Mouse (Mus musculus): ENCODE measurements around the gene Nod1. TPM values are rescaled to one million over a fixed set of nuclear protein-coding genes. Genes with fewer than 3 reads are reported as not detected.
A peak's percentile ranks its signal among the peaks of the same experiment; 100 is the strongest.
"Not testable (repeated sequence)": the region's sequence is repeated elsewhere in the genome, so short reads cannot be mapped to it uniquely, and the experiment has no call there.

Gene Nod1
- polyA plus RNA-seq, 1 experiment = 9.4 TPM

GRCm38 (mm10) chr6:54953399-54953798 is 19.0 kb downstream of the Nod1 start:
- not testable (repeated sequence) for H3K27me3 ChIP-seq (ENCODE audit: control insufficient read depth, insufficient read depth, low read length, poor library complexity, severe bottlenecking); H3K4me3 ChIP-seq (ENCODE audit: low read depth, low read length); H3K4me1 ChIP-seq (ENCODE audit: control insufficient read depth, insufficient read depth, low read length)
- Histone ChIP-seq H3K36me3 (ENCODE audit: control insufficient read depth, insufficient read depth, low read length, poor library complexity, severe bottlenecking) (peaks cover 16% of the 10 kb centered on the region), H3K9me3 (replicated peaks; ENCODE audit: control insufficient read depth, insufficient read depth, low read length, poor library complexity, severe bottlenecking) (peaks cover 41% of the 10 kb centered on the region), H3K9ac (ENCODE audit: low read depth, poor library complexity, severe bottlenecking) (peak overlapping the region; percentile 29; the same call in 1 of the 2 replicates), H3K27ac (ENCODE audit: insufficient read depth, low read length) (peak overlapping the region; percentile 100)
- TF ChIP-seq EP300 (IDR thresholded peaks at IDR 0.05; ENCODE audit: insufficient read depth, low read depth, low read length) = peak; percentile 59; the same call in 1 of the 2 replicates

GRCm38 (mm10) chr6:54952542-54952941 is 19.9 kb downstream of the Nod1 start:
- Histone ChIP-seq H3K4me1 (ENCODE audit: control insufficient read depth, insufficient read depth, low read length) (peaks cover 5% of the 10 kb centered on the region), H3K27ac (ENCODE audit: insufficient read depth, low read length) (peak overlapping the region; percentile 96), H3K27me3 (ENCODE audit: control insufficient read depth, insufficient read depth, low read length, poor library complexity, severe bottlenecking) (no peaks in the 10 kb centered on the region), H3K9ac (ENCODE audit: low read depth, poor library complexity, severe bottlenecking) (no peak overlapping the region), H3K4me3 (ENCODE audit: low read depth, low read length) (no peak overlapping the region), H3K36me3 (ENCODE audit: control insufficient read depth, insufficient read depth, low read length, poor library complexity, severe bottlenecking) (peaks cover 16% of the 10 kb centered on the region), H3K9me3 (replicated peaks; ENCODE audit: control insufficient read depth, insufficient read depth, low read length, poor library complexity, severe bottlenecking) (peaks cover 41% of the 10 kb centered on the region)
- no peak for TF ChIP-seq EP300 (IDR thresholded peaks at IDR 0.05; ENCODE audit: insufficient read depth, low read depth, low read length)
- TF ChIP-seq CTCF (IDR thresholded peaks at IDR 0.05; ENCODE audit: low read depth, low read length) = no peak
- no peak for TF ChIP-seq POLR2A (IDR thresholded peaks at IDR 0.05; ENCODE audit: insufficient read depth, low read length)

DNA sequence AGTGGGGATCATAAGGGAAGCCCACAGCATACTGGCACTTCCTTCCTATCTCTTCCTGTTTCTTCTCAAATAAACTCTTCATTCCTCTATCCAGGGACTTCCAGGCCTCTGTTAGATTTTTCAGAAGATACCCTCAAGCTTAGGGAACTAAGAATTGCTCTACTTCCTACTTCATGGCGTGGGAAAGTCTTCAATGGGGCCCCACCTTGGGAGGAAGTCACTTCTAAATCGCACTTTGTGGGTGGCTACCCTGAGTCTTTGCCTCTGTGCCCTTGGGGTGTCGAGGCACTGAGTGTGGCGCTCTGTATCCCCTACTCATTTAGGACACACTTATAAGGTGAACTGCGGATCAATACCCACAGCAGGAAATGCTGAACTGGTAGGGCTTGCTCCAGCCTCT is 23.7 kb downstream of the Nod1 start:
- H3K36me3 ChIP-seq (ENCODE audit: control insufficient read depth, insufficient read depth, low read length, poor library complexity, severe bottlenecking) = peaks cover 20% of the 10 kb centered on the region
- H3K9me3 ChIP-seq (replicated peaks; ENCODE audit: control insufficient read depth, insufficient read depth, low read length, poor library complexity, severe bottlenecking) = peaks cover 41% of the 10 kb centered on the region
- H3K27me3 ChIP-seq (ENCODE audit: control insufficient read depth, insufficient read depth, low read length, poor library complexity, severe bottlenecking) = no peaks in the 10 kb centered on the region
- peaks cover 5% of the 10 kb centered on the region for H3K4me1 ChIP-seq (ENCODE audit: control insufficient read depth, insufficient read depth, low read length)
- no peak for TF ChIP-seq EP300 (IDR thresholded peaks at IDR 0.05; ENCODE audit: insufficient read depth, low read depth, low read length)
- TF ChIP-seq POLR2A (IDR thresholded peaks at IDR 0.05; ENCODE audit: insufficient read depth, low read length) = no peak
- TF ChIP-seq CTCF (IDR thresholded peaks at IDR 0.05; ENCODE audit: low read depth, low read length) = no peak
- H3K27ac ChIP-seq (ENCODE audit: insufficient read depth, low read length) = no peak overlapping the region
- no peak overlapping the region for H3K4me3 ChIP-seq (ENCODE audit: low read depth, low read length)
- no peak overlapping the region for H3K9ac ChIP-seq (ENCODE audit: low read depth, poor library complexity, severe bottlenecking)

GRCm38 (mm10) chr6:54946241-54946953 is 26.0 kb downstream of the Nod1 start:
- H3K36me3 ChIP-seq (ENCODE audit: control insufficient read depth, insufficient read depth, low read length, poor library complexity, severe bottlenecking) = peaks cover 18% of the 10 kb centered on the region
- H3K4me1 ChIP-seq (ENCODE audit: control insufficient read depth, insufficient read depth, low read length) = peaks cover 5% of the 10 kb centered on the region
- no peaks in the 10 kb centered on the region for H3K27me3 ChIP-seq (ENCODE audit: control insufficient read depth, insufficient read depth, low read length, poor library complexity, severe bottlenecking)
- H3K9me3 ChIP-seq (replicated peaks; ENCODE audit: control insufficient read depth, insufficient read depth, low read length, poor library complexity, severe bottlenecking) = peaks cover 27% of the 10 kb centered on the region
- H3K9ac ChIP-seq (ENCODE audit: low read depth, poor library complexity, severe bottlenecking) = no peak overlapping the region
- TF ChIP-seq POLR2A (IDR thresholded peaks at IDR 0.05; ENCODE audit: insufficient read depth, low read length) (no peak), CTCF (IDR thresholded peaks at IDR 0.05; ENCODE audit: low read depth, low read length) (no peak), EP300 (IDR thresholded peaks at IDR 0.05; ENCODE audit: insufficient read depth, low read depth, low read length) (no peak)
- H3K27ac ChIP-seq (ENCODE audit: insufficient read depth, low read length) = no peak overlapping the region
- H3K4me3 ChIP-seq (ENCODE audit: low read depth, low read length) = no peak overlapping the region

GRCm38 (mm10) chr6:54944551-54944950 is 27.9 kb downstream of the Nod1 start:
- Histone ChIP-seq H3K27me3 (ENCODE audit: control insufficient read depth, insufficient read depth, low read length, poor library complexity, severe bottlenecking) (no peaks in the 10 kb centered on the region), H3K9ac (ENCODE audit: low read depth, poor library complexity, severe bottlenecking) (peak overlapping the region; percentile 21), H3K4me1 (ENCODE audit: control insufficient read depth, insufficient read depth, low read length) (peaks cover 9% of the 10 kb centered on the region), H3K36me3 (ENCODE audit: control insufficient read depth, insufficient read depth, low read length, poor library complexity, severe bottlenecking) (peaks cover 12% of the 10 kb centered on the region), H3K9me3 (replicated peaks; ENCODE audit: control insufficient read depth, insufficient read depth, low read length, poor library complexity, severe bottlenecking) (peaks cover 11% of the 10 kb centered on the region), H3K27ac (ENCODE audit: insufficient read depth, low read length) (no peak overlapping the region), H3K4me3 (ENCODE audit: low read depth, low read length) (peak overlapping the region; percentile 41; the same call in 1 of the 2 replicates)
- TF ChIP-seq POLR2A (IDR thresholded peaks at IDR 0.05; ENCODE audit: insufficient read depth, low read length) = no peak
- TF ChIP-seq CTCF (IDR thresholded peaks at IDR 0.05; ENCODE audit: low read depth, low read length) = no peak
- TF ChIP-seq EP300 (IDR thresholded peaks at IDR 0.05; ENCODE audit: insufficient read depth, low read depth, low read length) = no peak

DNA sequence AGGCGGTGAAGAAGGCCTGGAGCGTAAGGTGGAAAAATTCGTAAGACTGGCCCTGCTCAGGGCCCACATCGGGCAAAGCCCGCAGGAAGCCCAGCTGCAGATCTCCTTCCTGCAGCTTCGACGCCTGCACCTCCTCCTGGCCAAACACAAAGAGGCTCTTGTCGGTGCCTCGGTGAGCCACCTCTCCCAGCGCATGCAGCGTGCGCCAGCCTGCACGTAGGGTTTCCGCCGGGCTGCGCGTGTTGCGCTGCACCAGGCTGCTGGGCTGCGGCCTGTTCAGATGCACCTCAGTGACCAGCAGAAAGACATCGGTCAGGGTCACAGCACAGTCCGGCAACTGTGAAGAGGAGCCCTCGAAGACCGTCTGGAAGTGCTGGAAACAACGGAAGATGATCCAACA is 28.7 kb downstream of the Nod1 start:
- Histone ChIP-seq H3K27me3 (ENCODE audit: control insufficient read depth, insufficient read depth, low read length, poor library complexity, severe bottlenecking) (no peaks in the 10 kb centered on the region), H3K9ac (ENCODE audit: low read depth, poor library complexity, severe bottlenecking) (peak overlapping the region; percentile 21), H3K27ac (ENCODE audit: insufficient read depth, low read length) (no peak overlapping the region), H3K9me3 (replicated peaks; ENCODE audit: control insufficient read depth, insufficient read depth, low read length, poor library complexity, severe bottlenecking) (peaks cover 3% of the 10 kb centered on the region; the same call in 1 of the 2 replicates), H3K4me3 (ENCODE audit: low read depth, low read length) (peak overlapping the region; percentile 41), H3K36me3 (ENCODE audit: control insufficient read depth, insufficient read depth, low read length, poor library complexity, severe bottlenecking) (peaks cover 5% of the 10 kb centered on the region), H3K4me1 (ENCODE audit: control insufficient read depth, insufficient read depth, low read length) (peaks cover 9% of the 10 kb centered on the region)
- no peak for TF ChIP-seq EP300 (IDR thresholded peaks at IDR 0.05; ENCODE audit: insufficient read depth, low read depth, low read length)
- TF ChIP-seq CTCF (IDR thresholded peaks at IDR 0.05; ENCODE audit: low read depth, low read length) = no peak
- no peak for TF ChIP-seq POLR2A (IDR thresholded peaks at IDR 0.05; ENCODE audit: insufficient read depth, low read length)
